10 mouse cellular contexts compared by ENCODE assay signal in genomic region chr4:117680963-117681362, GRCm38 (mm10). TPM values are rescaled to one million over a fixed set of nuclear protein-coding genes. Genes with fewer than 3 reads are reported as not detected.
A peak's percentile ranks its signal among the peaks of the same experiment; 100 is the strongest.
DNase-seq lines count a peak whose midpoint lies in the region; ATAC-seq and TF ChIP-seq lines count a peak whose summit lies in the region.
"Had no signal": no experiment of that assay in that cellular context is flagged by ENCODE, and none has a peak within 500 bp of the region (broad histone marks: within the 10 kb centered on the region; RNA-seq: fewer than 3 reads in every experiment).

No protein-coding gene starts in this region.

- TF ChIP-seq EP300 in MEL (IDR thresholded peaks at IDR 0.05; ENCODE audit: low read depth in 1 of 2, low read length in 2 of 2), result no peak

- H3K27me3 ChIP-seq in kidney, embryonic 14.5 days (ENCODE audit: control insufficient read depth, insufficient read depth, low read length), result no peaks in the 10 kb centered on the region
- no peaks in the 10 kb centered on the region for H3K27me3 ChIP-seq in MEL (ENCODE audit: control insufficient read depth in 1 of 2, insufficient read depth in 2 of 2, low read length in 2 of 2)

- H3K4me3 ChIP-seq in kidney, embryonic 14.5 days (ENCODE audit: low read length), result peak overlapping the region; percentile 92; the same call in 1 of the 2 replicates
- H3K4me3 ChIP-seq in MEL (ENCODE audit: control insufficient read depth in 1 of 2, insufficient read depth in 1 of 2, low read depth in 2 of 2, low read length in 2 of 2), result peak overlapping the region in 1 of 2 experiments; percentile 86; a peak in 3 of 4 replicates

- 83% methylated on average over 6 of the region's 6 CpGs for WGBS in kidney, embryonic 14.5 days

- H3K27ac ChIP-seq in kidney, embryonic 14.5 days (ENCODE audit: low read depth, low read length), result no peak overlapping the region
- no peak overlapping the region for H3K27ac ChIP-seq in MEL (ENCODE audit: control insufficient read depth, low read depth, low read length)

- H3K4me1 ChIP-seq in kidney, embryonic 14.5 days (ENCODE audit: control insufficient read depth, insufficient read depth, low read length), result peaks cover 4% of the 10 kb centered on the region; the same call in 1 of the 2 replicates
- peaks cover 4 to 11% of the 10 kb centered on the region in 2 experiments; a peak in 3 of 4 replicates for H3K4me1 ChIP-seq in MEL (ENCODE audit: control insufficient read depth in 1 of 2, insufficient read depth in 2 of 2, low read length in 2 of 2)

- TF ChIP-seq POLR2A in MEL (IDR thresholded peaks at IDR 0.05; ENCODE audit: control insufficient read depth in 1 of 2, insufficient read depth in 1 of 2, low read depth in 1 of 2, low read length in 2 of 2, poor library complexity in 1 of 2), result no peak

- H3K9ac ChIP-seq in kidney, embryonic 14.5 days (ENCODE audit: low read depth, low read length), result no peak overlapping the region
- H3K9ac ChIP-seq in MEL (ENCODE audit: control insufficient read depth, low read depth, low read length, poor library complexity, severe bottlenecking), result peak overlapping the region; percentile 75; the same call in 1 of the 2 replicates

- no peaks in the 10 kb centered on the region for H3K9me3 ChIP-seq in kidney, embryonic 14.5 days (ENCODE audit: control insufficient read depth, low read length)
- H3K9me3 ChIP-seq in MEL (replicated peaks; ENCODE audit: insufficient read depth, low read length), result no peaks in the 10 kb centered on the region

- TF ChIP-seq RAD21 in MEL (IDR thresholded peaks at IDR 0.05; ENCODE audit: low read depth, low read length), result peak; percentile 21

- H3K4me2 ChIP-seq in kidney, embryonic 14.5 days (replicated peaks; ENCODE audit: low read depth, low read length), result peak overlapping the region; percentile 87

- no peak for ATAC-seq in kidney, embryonic 14.5 days (ENCODE audit: low FRiP score, low TSS enrichment)
- peak; percentile 59 for ATAC-seq in granulocyte monocyte progenitor cell, adult 5-6 weeks (replicated peaks; ENCODE audit: poor library complexity, severe bottlenecking)
- ATAC-seq in megakaryocyte progenitor cell, adult 5-6 weeks (replicated peaks; ENCODE audit: poor library complexity), result peak; percentile 41; the same call in 1 of the 2 replicates

- peaks cover 33% of the 10 kb centered on the region for H3K36me3 ChIP-seq in kidney, embryonic 14.5 days (ENCODE audit: control insufficient read depth, insufficient read depth, low read length)
- peaks cover 2 to 6% of the 10 kb centered on the region in 2 experiments; a peak in 3 of 4 replicates for H3K36me3 ChIP-seq in MEL (ENCODE audit: control insufficient read depth in 1 of 2, insufficient read depth in 2 of 2, low read length in 2 of 2)

- H3K79me2 ChIP-seq in MEL (ENCODE audit: control insufficient read depth, insufficient read depth, low read length, poor library complexity), result peaks cover 8% of the 10 kb centered on the region

- DNase-seq in kidney, postnatal 25 days, result no peak
- peak; percentile 37 for DNase-seq in MEL (ENCODE audit: low read depth, low spot score)
- DNase-seq in layer of hippocampus, adult 18-20 months (ENCODE audit: low spot score in 2 of 2), result no peak
- DNase-seq in retina, embryonic 14.5 days (ENCODE audit: low spot score), result no peak
- DNase-seq in frontal cortex, postnatal 14 days (ENCODE audit: low spot score in 2 of 2), result no peak

- peak; percentile 15 to 43 (median 32); a peak in 4 of 6 replicates for TF ChIP-seq CTCF in MEL (IDR thresholded peaks at IDR 0.05 in 2 of 3, conservative IDR thresholded peaks at IDR 0.05 in 1 of 3; ENCODE audit: control insufficient read depth in 1 of 3, insufficient read depth in 1 of 3, low read depth in 2 of 3, low read length in 3 of 3, poor library complexity in 1 of 3, severe bottlenecking in 1 of 3)

TF ChIP-seq in MEL, 35 proteins besides CTCF, POLR2A, EP300 and RAD21:
- TF ChIP-seq SMC3 (IDR thresholded peaks at IDR 0.05; ENCODE audit: low read depth, low read length) (peak; percentile 50), KAT2A (conservative IDR thresholded peaks at IDR 0.05; ENCODE audit: low read depth, low read length) (no peak), NELFE (IDR thresholded peaks at IDR 0.05; ENCODE audit: low read depth, low read length) (no peak), JUND (IDR thresholded peaks at IDR 0.05; ENCODE audit: low read depth, low read length) (no peak), BHLHE40 (IDR thresholded peaks at IDR 0.05; ENCODE audit: borderline replicate concordance, low read depth, low read length) (no peak), POLR2AphosphoS5 (IDR thresholded peaks at IDR 0.05; ENCODE audit: borderline replicate concordance, low read depth, low read length) (no peak)

RNA-seq across cellular contexts. Expression of gene Dmap1, which starts 1.1 kb away (rescaled TPM):
- 66.1 and 67.3 TPM in 2 replicates for polyA plus RNA-seq in kidney, embryonic 14.5 days (2014; fragmentation: Nextera tagmentation; extraction: Ambion mirVana)
- total RNA-seq in MEL (2012; rRNA removed), result 44.7 and 45.2 TPM in 2 replicates
- polyA plus RNA-seq in MEL (2012; ENCODE audit: insufficient read depth in 1 of 2, insufficient read length in 2 of 2, low read depth in 1 of 2, low replicate concordance in 2 of 2, missing spikeins in 1 of 2), result 10 to 100 TPM in 1 of 2 experiments, not detected in 1; 69.7 TPM
- total RNA-seq in granulocyte monocyte progenitor cell, adult 5-6 weeks (2014; fragmentation: Nextera tagmentation), result 32.0 and 32.8 TPM in 2 replicates
- 26.2 and 27.8 TPM in 2 replicates for total RNA-seq in granulocyte monocyte progenitor cell, adult 5-6 weeks (2017)
- 13.8 and 19.3 TPM in 2 replicates for total RNA-seq in megakaryocyte progenitor cell, adult 5-6 weeks (2015)
- total RNA-seq in megakaryocyte progenitor cell, adult 5-6 weeks (2017), result 23.7 and 29.1 TPM in 2 replicates
- 10 to 100 TPM; 37.5 to 38.2 TPM for total RNA-seq in layer of hippocampus, adult 18-20 months (2021)

RNA-seq across cellular contexts. Expression of gene Gm12845, which starts 43.2 kb away (rescaled TPM):
- polyA plus RNA-seq in kidney, embryonic 14.5 days (2014; fragmentation: Nextera tagmentation; extraction: Ambion mirVana), result not detected in 2 replicates
- not detected in 2 replicates for total RNA-seq in MEL (2012; rRNA removed)
- not detected for polyA plus RNA-seq in MEL (2012; ENCODE audit: insufficient read depth in 1 of 2, insufficient read length in 2 of 2, low read depth in 1 of 2, low replicate concordance in 2 of 2, missing spikeins in 1 of 2)
- not detected in 2 replicates for total RNA-seq in granulocyte monocyte progenitor cell, adult 5-6 weeks (2014; fragmentation: Nextera tagmentation)
- not detected in 2 replicates for total RNA-seq in granulocyte monocyte progenitor cell, adult 5-6 weeks (2017)
- total RNA-seq in megakaryocyte progenitor cell, adult 5-6 weeks (2015), result not detected in 2 replicates
- total RNA-seq in megakaryocyte progenitor cell, adult 5-6 weeks (2017), result not detected in 2 replicates
- total RNA-seq in layer of hippocampus, adult 18-20 months (2021), result not detected
- total RNA-seq: gastrocnemius, postnatal 4 days had no signal
- polyA plus RNA-seq: neural tube, embryonic 11.5 days had no signal
